Mouse (Mus musculus): ENCODE measurements around the gene Krba1.

The Krba1 gene

DNA sequence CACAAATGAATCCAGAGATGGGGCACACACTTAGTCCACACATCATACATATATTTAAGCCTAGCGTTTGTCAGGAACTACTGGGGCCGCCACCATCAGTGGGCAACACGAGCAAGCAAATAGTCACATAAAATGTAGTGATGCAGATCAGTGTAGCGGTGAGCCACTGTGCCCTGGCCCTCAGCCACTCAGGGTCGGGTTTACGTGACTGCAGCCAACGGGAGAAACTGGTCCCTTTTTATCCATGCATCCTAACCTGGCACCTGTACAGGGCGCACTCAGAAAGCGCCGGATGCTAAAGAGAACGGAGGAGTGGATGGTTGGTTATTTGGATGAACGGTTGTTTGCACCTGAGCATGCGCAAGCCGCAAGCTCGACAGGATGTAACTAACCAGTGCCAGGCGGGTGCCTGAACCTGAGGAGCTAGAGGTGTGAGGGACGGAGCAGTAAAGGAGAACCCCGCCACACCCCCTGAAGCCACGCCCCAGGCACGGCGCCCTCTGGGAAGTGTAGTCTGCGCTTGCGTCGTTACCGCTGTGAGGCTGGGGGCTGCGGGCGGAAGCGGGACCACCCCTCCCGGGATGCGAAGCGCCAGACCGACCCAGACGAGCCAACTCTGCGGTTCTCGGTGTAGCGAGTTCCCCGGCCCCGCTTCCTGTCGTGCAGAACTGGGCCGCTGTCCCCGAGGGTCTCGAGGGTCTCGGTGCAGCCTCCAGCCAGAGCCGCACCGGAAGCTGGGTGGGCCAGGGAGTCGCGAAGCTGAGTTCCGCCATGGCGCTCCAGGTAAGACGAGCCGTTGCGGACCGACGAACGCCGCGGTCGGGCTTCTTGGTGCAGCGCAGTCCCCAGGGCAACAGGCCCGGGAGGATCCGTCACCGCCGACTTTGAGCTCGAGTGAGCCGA, at the start of gene Krba1:
TSS of gene Krba1 (plus strand) at position 482 of the 903 bp plus-strand sequence.
- peak; percentile 97 for DNase-seq

DNA sequence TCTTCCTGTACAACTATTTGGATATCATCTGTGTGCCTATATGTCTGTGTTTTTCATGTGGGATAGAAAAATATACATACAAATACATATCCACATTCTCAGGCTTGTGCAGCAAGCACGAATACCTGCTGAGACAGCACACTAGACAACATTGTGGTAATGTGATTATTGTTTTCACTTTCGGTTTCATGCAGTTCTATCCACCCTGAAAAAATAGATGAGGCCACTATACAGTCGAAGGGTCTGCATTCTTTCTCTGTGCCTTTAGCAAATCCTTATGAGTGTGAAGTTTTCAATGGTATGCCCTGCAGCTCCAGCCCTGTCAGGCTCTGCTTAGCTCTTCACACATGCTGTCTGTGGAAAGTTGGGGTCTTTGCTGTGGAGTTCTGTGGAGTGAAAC, 36.5 kb upstream of the Krba1 start:
- DNase-seq, result no peak

DNA sequence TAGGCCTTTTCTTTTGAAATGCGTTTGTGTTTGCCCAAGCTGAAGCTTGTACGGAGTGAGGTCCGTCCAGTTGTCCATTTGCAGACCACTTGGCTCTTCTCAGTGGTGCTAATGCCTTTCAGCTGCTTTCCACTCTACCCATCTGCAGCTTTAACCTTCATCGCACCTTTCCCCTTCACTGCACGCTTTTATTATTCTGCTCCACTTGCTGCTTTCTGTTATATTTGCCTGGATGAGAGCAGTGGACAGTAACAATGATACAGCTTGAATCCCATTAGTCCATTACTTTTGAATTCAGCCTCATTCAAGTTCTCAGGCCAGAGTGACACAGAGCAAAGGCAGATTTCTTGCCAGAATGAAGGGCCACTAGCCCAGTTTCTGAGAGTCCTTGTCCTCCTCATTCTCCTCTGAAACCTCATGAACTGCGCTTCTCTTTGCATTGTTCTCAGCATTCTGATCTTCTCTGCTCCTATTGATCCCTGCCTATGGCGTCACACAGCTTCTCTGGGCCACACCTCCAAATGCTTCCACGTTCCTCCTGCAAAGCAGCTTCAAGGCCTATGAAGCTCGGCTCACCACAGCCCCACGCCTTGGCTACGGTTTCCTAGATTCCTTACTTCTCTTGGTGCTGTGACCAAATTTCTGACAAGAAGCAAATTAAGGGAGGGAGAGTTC, 28.9 kb upstream of the Krba1 start:
- no peak for DNase-seq

DNA sequence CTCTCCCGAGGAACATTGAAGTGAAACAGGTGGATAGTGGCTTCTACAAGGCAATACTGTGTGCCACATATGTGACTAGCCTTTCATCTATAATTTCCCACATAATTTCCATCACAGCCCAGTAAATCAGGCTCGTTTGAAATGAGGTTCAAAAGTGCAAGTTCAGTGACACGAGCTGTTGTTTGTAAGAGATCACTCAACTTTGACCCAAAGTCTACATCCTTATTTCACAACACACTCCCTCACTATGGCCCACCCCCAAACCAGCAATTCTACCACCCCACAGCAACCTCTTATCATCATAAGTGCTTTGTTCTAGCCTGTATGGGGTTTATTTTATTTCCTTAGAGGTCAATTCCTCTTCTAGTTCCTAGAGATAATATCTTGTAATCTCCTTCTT, 7.2 kb upstream of the Krba1 start:
- DNase-seq, result no peak

DNA sequence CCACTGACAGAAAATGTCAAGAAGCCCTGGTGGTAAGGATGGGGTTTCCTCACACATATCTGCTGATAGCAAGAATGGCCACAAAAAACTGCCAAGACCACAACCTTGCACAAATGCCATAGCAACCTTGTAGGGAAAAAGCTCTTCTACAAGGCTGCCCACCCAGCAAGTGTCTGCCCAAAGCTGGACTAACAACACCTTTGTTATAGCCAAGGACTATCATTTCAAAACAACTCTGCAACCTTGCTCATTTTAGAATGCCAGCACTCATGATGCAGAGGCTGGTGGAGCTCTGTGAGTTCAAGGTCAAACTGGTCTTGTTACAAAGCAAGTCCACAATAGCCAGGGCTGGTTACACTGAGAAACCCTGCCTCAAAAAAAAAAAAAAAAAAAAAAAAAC, 1.6 kb upstream of the Krba1 start:
- DNase-seq, result no peak

DNA sequence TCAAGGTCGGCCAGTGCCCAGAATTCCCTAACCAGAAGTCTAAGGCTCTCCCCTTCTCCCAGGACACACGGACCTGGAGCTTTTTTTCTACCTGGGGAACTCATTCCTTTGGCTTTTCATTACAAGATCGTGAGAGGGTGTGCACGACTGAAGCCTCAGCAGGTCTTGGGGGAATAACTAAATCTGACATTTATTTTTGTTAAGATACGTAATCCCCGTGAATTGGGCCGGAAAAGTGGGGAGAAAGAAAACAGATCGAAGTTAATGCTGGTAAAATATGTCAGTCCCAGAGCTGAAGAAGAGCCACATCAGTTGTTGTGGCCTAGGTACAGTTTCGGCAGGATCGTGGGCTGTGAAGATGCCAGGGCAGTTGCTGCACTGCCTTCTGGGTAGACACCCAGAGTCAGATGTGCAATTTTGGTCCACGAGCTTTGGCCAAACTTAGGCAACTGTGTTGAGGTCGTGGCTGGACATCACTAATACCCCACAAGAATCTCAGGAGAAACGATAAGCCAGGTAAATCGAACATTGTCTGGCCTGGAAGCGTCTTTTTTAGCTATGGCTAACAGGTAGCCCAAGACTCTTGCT, 716 bp downstream of the Krba1 start:
- DNase-seq, result peak; percentile 16

DNA sequence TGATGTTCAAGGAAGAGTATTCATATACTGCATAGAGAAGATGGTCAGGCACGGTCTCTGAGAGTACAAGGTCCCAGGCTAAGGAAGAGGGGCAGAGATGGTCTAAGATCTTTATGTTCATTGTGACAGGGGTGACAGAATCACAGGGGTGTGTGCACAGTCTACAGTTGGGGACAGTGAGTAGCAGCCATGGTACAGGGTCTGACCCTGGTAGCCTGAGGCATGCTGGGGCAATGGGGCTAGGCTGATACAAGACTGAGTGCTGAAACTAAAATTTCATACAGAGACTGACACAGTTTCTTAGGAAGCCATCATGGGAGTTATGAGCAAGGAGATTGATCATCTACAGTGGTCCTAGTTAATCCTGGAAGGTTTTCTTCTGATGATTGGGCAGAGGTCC, 1.3 kb downstream of the Krba1 start:
- DNase-seq, result no peak

DNA sequence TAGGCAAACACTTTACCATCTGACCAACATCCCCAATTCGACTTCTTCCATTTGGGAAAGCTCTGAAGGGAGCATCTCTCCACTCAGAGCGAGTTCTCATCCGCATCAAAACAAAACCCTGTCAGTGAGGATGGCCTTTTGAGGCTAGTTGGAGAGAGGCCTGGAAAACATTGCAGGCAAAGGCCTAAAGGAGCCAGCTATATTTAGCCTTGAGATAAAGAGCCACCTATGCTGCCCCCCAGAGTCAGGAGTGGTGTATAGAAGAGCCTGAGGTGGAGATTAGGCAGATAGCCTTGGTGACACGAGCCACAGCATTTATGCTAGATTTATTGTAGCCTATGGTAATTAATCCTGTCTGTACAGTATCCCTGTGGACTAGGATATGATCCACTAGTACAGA, 1.9 kb downstream of the Krba1 start:
- DNase-seq, result peak; percentile 51

DNA sequence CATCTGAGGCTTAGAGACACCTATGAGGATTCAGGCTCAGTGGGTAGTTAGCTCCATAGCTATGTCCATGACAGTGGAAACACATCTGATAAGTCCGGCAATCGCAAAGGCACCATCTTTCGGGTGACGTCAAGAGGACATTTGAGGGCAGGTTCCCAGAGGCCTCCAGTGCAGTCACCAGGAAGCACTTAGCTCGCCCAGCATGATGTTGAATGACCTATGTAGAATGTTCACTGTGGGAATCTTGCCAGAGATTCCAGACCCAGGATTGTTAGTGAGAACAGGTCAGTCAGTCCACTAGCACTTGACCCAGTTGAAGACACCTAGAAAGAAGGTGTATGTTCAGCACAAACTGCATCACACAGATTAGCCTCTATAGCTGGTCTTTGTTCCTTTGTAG, 4.5 kb downstream of the Krba1 start:
- DNase-seq, result no peak

DNA sequence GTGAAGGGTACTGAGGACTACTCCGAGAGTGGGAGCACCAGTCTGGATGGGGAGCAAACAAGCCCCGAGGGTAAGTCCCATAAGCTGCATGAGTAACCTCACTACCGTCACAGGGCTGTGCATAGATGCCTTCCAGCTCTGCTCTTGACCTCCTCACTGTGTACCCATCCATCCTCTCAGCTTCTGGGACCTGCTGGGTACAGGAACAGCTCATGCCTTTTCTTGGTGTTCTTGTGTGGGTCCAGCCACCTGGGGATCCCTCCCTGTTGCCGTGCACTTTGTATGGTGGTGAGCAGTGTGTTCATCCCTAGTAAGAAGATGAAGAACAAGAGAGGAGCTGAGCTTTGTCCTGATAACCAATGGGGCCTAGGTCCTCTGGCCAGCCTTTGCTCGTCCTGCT, 8.7 kb downstream of the Krba1 start:
- DNase-seq, result no peak

DNA sequence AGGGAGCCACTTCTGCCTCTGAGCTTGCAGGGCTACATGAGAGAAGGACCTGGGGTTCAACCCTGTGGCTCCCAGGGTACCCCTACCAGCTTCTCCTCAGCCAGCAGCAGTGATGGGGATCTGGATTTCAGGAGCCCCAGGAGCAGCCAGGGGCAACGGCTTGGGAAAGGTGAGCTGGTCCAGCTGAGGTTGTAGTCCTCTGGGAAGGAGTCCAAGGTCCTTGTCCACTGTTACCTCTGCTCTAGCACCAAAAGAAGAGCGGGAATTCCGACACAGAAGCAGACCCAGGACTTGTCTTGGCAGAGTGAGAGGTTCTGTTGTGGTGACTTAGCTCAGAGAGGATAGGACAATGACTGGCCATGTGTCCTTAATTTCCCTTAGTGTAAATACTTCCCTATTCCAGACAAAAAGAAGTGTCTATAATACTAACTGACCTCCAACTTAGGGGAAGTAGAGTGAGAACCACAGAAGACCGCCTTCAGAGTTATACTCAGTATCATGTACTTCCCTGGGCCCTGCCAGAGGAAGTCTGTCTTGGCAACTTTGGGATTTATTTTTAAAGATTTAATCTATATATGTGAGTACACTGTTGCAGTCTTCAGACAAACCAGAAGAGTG, 14.4 kb downstream of the Krba1 start:
- DNase-seq, result no peak

DNA sequence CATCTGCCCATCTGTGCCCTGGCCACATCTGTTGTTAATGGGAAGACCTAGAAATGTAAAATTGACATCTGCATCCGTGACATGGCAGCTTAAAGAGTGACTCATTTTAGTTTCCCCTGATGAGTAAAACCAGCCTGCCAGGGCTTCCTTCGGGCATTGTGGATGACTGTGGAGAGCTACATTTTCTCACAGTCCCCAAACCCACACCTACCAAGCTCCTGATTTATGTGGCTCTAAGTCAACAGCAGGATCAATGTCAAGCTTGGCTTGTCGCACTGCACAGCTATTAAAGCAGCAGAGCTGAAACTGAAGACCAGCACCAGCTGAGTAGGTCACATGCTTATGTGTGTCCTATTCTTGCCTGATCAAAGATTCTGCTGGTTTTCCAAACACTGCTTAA, 15.2 kb downstream of the Krba1 start:
- no peak for DNase-seq

DNA sequence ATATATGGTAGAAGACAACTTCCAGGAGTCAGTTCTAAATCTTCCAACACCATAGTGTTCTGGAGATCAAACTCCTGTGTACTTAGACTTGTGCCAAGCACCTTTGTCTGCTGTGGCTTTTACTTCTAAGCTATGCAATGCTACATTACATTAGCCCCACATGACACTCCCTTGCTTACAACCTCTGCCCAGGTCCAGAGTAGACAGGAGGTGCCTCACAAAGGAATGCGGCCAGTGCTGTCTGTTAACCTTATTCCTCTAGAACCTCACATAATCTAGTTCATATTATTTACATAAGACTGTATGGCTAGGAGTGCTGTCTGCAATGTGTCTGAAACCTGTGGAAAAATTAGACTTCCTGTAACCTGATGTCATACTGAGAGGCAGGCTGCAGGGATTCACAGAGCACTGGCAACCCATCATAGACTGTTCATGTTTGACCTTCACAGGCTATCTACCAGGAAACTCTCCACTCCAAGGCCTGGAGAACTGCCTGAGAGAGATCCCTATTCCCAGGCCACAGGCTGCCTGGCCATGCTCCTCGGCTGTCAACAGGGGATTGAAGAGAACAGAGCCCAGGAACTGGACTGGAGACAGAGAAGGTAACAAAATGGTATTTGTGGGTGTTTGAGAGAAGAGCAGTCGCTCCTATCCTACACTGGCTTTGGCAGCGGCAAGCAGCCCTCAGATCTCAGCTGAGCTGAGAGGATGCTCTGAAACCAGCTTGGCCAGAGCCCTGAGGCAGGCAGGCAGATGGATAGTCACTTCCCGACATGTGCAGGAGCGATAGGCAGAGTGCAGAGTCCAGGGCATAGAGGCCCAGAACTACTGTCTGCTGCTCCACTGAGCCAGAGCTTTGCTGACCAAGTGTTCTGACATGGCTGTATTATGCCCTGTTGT, 16.1 kb downstream of the Krba1 start:
- no peak for DNase-seq

DNA sequence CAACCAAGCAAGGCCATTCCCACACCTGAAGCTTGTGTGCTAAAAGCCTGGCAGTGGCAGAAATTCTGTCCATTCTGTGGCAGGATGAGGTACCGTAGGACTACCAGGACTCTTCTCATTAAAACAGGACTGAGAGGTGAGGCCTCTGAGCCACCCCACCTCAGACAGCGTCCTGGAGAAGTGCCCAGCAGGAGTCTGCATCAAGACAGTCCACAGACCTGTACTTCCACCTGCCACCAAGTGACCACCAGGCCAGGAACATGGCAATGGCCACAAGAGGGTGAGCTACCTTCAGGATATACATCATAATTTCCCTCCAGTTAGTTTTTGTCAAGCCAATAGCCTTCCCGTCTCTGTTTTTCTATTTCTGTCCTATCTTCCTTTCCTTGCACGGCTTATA, 16.8 kb downstream of the Krba1 start:
- no peak for DNase-seq

DNA sequence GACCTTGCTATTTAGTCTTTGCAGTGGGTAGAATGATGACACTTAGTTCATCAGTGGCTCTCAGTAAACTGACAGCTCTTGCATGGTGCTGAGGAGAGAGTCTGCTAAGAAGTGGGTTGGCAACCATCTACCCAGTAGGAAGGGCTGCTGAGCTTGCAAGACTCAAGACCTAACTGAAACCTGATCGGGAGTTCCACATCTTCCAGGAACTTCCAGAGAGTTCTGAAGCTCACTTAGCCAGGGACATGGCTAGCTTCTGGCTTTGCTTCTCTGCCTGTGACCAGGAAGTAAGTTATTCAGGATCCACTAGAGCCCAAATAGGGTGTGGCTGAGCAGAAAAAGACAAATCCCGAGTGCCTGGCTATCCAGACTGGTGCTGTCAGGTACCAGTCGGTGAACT, 17.3 kb downstream of the Krba1 start:
- DNase-seq, result no peak

DNA sequence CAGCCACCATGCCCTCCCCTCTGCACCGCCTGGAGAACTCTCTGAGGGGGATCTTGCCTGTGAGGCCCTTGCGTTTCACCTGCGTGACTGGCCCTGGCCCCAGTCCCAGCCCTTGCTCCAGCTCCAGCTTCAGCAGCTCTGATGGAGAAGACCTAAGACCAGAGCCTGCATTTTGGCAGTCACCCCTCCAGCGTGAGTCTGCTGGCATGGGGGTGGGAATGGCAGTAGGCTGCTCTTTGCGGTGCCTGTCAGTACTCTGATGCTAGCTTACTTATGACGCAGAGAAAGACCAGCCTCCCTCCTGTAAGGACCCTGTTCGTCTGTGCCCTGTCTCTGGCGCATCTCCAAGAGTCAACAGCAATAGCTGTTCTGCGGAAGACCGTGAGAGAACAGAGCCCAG, 17.7 kb downstream of the Krba1 start:
- no peak for DNase-seq

DNA sequence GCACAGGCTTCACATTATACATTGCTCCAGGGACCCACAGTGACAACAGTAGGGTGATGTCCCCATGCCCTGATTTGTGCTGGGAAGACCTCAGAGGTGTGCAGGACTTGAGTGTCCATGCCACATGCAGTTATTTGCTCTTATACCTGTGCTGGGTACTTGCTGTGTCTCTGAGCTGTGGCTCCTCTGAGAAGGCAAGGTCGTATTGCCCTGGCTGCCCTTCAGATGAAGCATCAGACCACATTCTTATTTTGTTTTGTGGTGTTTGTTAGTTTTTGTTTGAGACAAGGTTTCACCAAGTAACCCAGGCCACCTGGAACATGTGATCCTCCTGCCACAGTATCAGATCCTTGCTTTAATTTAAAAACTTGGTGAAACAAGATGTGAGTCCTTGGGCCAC, 19.5 kb downstream of the Krba1 start:
- no peak for DNase-seq

DNA sequence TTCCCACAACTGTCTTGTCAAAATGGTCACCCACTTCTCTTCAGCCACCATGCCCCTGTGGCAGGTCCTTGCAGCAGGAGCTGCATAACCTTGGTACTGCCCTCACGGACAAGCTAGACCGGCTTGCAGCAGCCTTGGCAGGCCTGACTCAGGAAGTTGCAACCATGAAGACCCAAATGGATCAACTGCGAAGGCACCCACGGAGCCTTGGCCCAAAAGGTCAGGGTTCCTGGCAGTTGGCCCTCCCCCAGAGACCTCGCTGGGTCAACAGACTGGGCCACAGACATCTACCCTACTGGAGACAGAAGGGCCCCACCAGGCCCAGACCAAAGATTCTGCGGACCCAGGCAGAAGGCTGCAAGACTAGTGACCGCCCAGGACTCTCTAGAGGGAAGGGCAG, 20.2 kb downstream of the Krba1 start:
- no peak for DNase-seq

DNA sequence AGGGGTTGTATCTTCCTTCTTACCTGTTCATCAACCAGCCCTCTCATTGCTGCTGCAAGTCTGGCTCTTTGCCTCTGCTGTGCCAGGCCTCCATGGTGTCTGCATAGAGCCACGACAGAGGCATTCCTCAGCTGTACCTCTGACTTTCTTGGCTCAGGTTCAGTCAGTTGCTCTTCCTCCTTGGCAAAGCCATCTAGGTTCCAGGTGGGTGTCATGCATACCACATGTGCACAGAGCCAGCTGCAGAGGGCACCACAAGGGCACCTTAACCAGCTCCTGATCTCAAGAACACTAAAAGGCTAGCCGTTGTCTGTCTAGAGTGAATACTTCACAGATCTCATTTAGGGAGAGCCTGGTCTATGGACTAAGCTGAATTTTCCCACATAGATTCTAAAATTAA, 21.1 kb downstream of the Krba1 start:
- no peak for DNase-seq

DNA sequence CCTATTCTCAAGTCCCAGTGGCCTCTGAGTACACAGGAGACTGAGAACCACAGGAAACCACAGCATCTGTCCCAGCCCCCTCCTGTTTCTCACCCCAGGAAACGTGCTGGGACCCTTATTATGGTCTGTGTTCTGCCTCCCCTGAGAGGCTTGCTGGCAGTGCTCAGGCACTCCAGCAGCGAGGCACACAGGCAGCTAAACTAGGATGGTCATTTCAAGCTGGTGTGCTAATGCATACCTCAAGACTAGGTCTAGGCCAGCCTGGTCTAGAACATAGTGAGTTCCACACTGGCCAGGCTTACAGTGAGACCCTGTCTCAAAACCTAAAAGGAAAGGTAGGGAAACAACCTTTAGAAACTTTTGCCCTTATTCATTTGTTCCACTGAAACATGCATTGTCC, 25.3 kb downstream of the Krba1 start:
- no peak for DNase-seq

DNA sequence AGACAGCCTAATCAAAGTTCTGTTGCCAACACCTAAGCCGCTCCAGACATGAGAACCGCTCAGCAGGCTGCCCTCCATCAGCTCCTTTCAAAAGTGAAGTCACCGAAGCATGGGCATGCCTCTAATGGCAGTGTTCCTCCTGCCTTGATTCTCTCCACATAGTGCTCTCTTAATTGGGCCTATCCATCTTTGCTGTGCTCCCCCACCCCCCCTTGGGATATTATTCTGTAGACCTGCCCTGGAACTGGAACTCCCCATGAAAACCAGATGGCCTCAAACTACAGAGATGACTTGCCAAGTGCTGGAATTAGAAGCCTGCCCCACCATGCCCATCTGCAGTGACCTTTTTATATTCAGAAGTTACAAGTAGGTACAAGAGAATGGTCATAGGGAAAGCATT, 27.9 kb downstream of the Krba1 start:
- DNase-seq, result no peak

DNA sequence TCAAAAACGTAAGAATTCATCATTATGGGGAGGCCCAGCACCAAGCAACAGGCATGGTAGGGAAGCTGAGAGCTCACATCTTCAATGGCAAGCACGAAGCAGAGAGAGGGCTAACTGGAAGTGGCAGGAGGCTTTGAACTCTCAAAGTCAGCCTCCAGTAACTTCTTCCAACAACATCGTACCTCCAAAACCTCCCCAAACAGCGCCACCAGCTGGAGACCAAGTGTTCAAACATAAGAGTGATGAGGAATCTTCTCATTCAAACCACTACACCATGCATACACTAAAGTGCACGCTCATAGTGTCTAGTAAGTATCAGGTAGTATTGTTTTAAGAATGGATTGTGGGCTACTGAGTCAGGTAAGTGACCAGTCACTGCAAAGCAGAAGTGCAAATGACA, 28.7 kb downstream of the Krba1 start:
- DNase-seq, result no peak

DNA sequence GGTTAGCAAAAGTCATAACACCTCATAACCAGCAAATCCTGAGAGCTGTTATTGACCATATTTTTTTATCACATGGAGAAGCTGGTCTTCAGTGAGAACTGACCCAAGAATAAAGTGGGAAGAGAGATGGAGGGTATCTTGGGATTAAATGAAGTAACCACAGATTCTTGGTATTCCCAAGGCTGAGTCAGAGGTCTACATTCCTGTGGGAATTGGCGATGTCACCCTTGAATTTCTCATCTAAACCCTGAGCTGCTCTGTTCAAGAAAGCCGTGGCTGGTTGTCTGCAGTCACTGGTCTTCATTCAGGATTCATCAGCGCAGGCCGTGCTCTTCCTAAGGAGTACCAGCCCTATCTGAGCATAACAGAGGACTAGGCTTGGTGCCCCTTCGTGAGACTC, 31.6 kb downstream of the Krba1 start:
- no peak for DNase-seq
